Mouse (Mus musculus): ENCODE data around the gene Trmt13.

DNA sequence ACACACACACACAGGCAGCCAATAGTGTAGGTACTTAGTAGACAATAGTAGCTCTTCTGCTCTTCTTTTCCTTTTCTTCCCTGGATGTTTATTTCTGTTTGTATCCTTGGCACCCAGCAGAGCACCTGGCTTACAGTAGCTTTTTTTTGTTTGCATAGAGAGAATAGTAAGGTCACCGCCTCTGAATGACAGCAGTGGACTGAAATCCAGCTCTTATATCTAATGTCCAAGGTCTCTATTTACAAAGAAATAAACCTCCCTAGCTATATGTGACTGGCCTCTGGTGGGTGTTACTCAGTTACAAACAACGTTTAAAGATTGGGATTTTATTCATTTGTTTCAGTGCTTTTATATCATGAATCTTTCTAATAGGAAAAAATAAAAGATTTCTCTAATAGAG is 14.7 kb downstream of the Trmt13 start:
- TF ChIP-seq CTCF (IDR thresholded peaks at IDR 0.05; ENCODE audit: low read depth, low read length) (no peak), GATA1 (IDR thresholded peaks at IDR 0.05; ENCODE audit: borderline replicate concordance, low read length) (no peak), TAL1 (conservative IDR thresholded peaks at IDR 0.05; ENCODE audit: low read depth, low read length) (no peak), POLR2AphosphoS5 (IDR thresholded peaks at IDR 0.05; ENCODE audit: insufficient replicate concordance, low read depth, low read length) (no peak)
